Mouse (Mus musculus) limb, embryonic 15.5 days (tissue): ENCODE data around the gene Lrmda. TPM values are rescaled to one million over a fixed set of nuclear protein-coding genes. Genes with fewer than 3 reads are reported as not detected.

Experiments
- ATAC-seq: fragments of 200-750 bp; cut with Nextera tagmentation; 2 replicates; pipeline ENCODE4 v1.8.0; 2017; ENCODE audit warnings: low read depth, moderate TSS enrichment; ENCODE audit not compliant: insufficient number of reproducible peaks, low FRiP score, low TSS enrichment
- H3K27ac ChIP-seq: fragments of 300-500 bp; sonication (generic); 2 replicates; pipeline ENCODE4 v1.5.1; 2015; ENCODE audit warnings: moderate library complexity, mild to moderate bottlenecking, inconsistent platforms
- H3K27me3 ChIP-seq: fragments of 300-500 bp; sonication (generic); 2 replicates; pipeline ENCODE4 v1.6.1; 2015; ENCODE audit warnings: inconsistent platforms
- H3K36me3 ChIP-seq: fragments of 300-500 bp; sonication (generic); 2 replicates; pipeline ENCODE4 v1.6.1; 2015; ENCODE audit warnings: inconsistent platforms
- H3K4me1 ChIP-seq: fragments of 300-500 bp; sonication (generic); 2 replicates; pipeline ENCODE4 v1.6.1; 2015; ENCODE audit warnings: inconsistent platforms
- H3K4me2 ChIP-seq: fragments of 300-500 bp; sonication (generic); 2 replicates; pipeline ENCODE4 v1.6.1; 2015; ENCODE audit warnings: mild to moderate bottlenecking, inconsistent platforms
- H3K4me3 ChIP-seq: fragments of 300-500 bp; sonication (generic); 2 replicates; pipeline ENCODE4 v1.5.1; 2015; ENCODE audit warnings: mild to moderate bottlenecking, inconsistent platforms
- H3K9ac ChIP-seq: fragments of 300-500 bp; sonication (generic); 2 replicates; pipeline ENCODE4 v1.6.1; 2015; ENCODE audit warnings: inconsistent platforms
- H3K9me3 ChIP-seq: fragments of 300-500 bp; sonication (generic); 2 replicates; pipeline ENCODE4 v1.6.1; 2016; ENCODE audit warnings: inconsistent platforms
- WGBS: fragments of 180-500 bp; shearing (Covaris S2); methylation state at CpG from one replicate; pipeline ENCODE4 v1.1.7; 2015; 5-methylcytosine and 5-hydroxymethylcytosine counted together
- polyA plus RNA-seq: library from polyadenylated mRNA; unstranded; fragments of >200 nt; fragmentation: Nextera tagmentation; extraction: Ambion mirVana; gene quantifications from 2 replicates; pipeline ENCODE4 v1.2.1, GENCODE M21; 2015

Lrmda gene
- polyA plus RNA-seq, 1 experiment from 2014 or later = 0.17 TPM

DNA sequence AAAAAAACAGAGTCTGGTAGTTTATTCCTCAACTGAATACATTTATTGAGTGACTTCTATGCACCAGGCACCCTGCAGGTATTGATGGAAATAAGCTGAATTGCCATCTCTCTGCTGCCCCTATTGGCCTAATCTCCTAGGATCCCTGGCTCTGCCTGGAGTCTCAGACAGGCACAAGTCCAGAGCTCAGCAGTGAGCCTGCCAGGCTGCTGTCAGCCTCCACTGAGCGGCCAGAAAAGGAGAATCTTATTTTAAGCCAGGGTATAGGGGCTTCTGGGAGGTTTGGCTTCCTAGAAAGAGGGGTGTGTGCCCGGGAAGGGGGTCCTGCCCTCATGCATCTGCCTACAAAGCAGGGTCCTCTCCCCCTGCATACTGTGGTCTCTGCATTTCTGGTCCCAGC, 1.4 kb downstream of the Lrmda start:
- Histone ChIP-seq H3K9ac (no peak overlapping the region), H3K4me1 (peaks cover 8% of the 10 kb centered on the region), H3K27ac (no peak overlapping the region), H3K4me3 (no peak overlapping the region), H3K9me3 (no peaks in the 10 kb centered on the region), H3K27me3 (peaks cover 20% of the 10 kb centered on the region; the same call in 1 of the 2 replicates), H3K36me3 (no peaks in the 10 kb centered on the region), H3K4me2 (no peak overlapping the region)
- WGBS = 25% methylated on average over 2 of the region's 2 CpGs
- ATAC-seq = no peak

DNA sequence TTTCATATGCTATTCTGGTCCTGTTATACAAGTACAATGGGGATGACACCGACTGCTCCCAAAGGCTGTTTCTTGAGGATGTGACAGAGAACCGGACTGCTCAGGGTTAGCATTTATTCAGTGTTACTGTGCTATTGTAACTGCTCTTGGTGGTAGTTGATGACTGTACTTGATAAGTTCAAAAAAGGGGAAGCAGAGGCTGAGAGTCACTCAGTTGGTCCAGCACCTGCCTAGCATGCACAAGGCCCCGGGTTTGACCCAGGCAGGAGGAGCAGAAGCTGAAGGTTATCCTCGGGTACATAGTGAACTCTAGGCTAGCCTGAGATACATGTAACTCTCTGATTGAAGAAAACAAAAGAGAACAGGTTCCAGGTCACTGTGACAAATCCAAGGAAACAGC, 4.0 kb downstream of the Lrmda start:
- no peaks in the 10 kb centered on the region for H3K9me3 ChIP-seq
- no peak overlapping the region for H3K9ac ChIP-seq
- no peak overlapping the region for H3K4me2 ChIP-seq
- H3K4me1 ChIP-seq = peaks cover 8% of the 10 kb centered on the region
- WGBS = 81% methylated on average over 4 of the region's 4 CpGs
- H3K27me3 ChIP-seq = peaks cover 15% of the 10 kb centered on the region; the same call in 1 of the 2 replicates
- no peak for ATAC-seq
- no peaks in the 10 kb centered on the region for H3K36me3 ChIP-seq
- no peak overlapping the region for H3K27ac ChIP-seq
- H3K4me3 ChIP-seq = no peak overlapping the region

DNA sequence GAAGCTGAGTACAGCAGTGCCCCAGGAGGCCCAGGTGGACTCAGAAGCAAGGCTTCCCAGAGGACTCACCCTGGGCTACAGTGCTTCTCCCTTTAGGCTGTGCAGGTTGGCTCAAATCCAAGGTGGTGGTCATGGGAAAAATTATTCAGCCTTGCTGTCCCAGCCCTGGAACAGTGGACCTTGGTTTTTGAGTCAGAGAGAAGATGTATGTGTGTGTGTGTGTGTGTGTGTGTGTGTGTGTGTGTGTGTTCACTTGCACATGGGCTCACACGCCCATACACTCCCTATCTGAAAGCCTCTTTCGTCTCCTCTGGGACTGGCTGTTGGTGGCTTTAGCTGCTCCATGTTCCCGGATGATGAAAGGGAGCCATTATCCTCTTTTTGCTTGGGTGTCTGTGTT, 16.4 kb downstream of the Lrmda start:
- H3K27ac ChIP-seq = no peak overlapping the region
- H3K9me3 ChIP-seq = no peaks in the 10 kb centered on the region
- 50% methylated on average over 3 of the region's 3 CpGs for WGBS
- peaks cover 4% of the 10 kb centered on the region for H3K4me1 ChIP-seq
- no peak overlapping the region for H3K4me3 ChIP-seq
- 0 out of 2 replicates have a peak, but pooled peaks cover 4% of the 10 kb centered on the region for H3K27me3 ChIP-seq
- ATAC-seq = peak; percentile 75
- no peak overlapping the region for H3K4me2 ChIP-seq
- H3K9ac ChIP-seq = no peak overlapping the region
- H3K36me3 ChIP-seq = no peaks in the 10 kb centered on the region

DNA sequence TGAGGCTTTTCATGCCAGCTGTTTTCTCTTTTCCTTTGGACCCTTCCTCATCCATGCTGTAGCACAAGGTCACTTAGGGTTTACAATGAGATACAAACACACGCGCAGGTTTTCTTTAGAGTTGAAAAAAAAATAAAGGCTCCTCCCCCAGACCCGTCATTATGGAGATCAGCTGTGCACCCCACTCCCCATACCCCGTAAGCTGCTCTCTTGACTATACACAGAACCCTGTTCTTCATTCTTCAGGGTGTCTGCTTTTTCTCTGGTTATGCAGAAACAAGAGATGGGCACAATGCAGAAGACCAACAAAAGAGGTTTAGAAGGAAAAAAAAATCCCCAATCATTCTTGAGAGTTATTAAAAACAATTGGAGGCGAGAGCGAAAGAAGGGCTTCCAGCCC, 16.8 kb downstream of the Lrmda start:
- 48% methylated on average over 6 of the region's 6 CpGs for WGBS
- no peak overlapping the region for H3K4me2 ChIP-seq
- no peak overlapping the region for H3K27ac ChIP-seq
- H3K27me3 ChIP-seq = 0 out of 2 replicates have a peak, but pooled peaks cover 4% of the 10 kb centered on the region
- H3K9me3 ChIP-seq = no peaks in the 10 kb centered on the region
- H3K36me3 ChIP-seq = no peaks in the 10 kb centered on the region
- H3K4me1 ChIP-seq = peaks cover 4% of the 10 kb centered on the region
- H3K9ac ChIP-seq = no peak overlapping the region
- no peak overlapping the region for H3K4me3 ChIP-seq
- no peak for ATAC-seq

DNA sequence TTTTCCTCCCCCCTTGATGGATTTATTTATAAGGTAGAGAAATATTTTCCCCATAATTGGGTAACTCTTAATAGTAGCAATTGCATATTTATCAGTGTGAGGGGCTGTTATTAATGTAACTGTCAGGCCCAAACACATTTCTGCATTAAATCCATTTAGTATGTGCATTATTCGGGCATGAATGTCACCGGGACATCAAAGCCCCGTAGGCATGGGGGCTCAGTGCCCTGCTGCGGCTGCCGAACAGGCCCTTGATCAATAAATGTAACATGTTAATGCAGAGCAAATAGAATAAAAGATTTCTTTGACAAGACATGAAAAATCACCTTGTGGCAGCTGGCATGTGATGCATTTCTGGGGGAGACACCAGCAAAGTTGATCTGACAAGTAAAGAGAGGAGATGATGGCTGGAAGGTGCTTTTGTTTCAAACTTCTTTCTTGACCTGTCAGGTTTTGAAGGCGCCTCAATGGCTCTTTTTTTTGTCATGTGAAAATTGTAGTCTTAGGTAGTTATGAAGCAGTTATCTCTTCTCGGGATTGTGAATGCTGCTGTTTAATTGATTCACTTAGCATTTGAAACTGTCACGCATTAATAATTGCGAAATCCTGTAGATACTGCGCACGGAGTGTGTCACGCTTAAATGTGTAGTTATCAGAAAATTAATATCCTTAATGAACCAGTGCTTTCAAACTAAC, 17.4 kb downstream of the Lrmda start:
- ATAC-seq = no peak
- 78% methylated on average over 12 of the region's 12 CpGs for WGBS
- no peaks in the 10 kb centered on the region for H3K36me3 ChIP-seq
- H3K9ac ChIP-seq = no peak overlapping the region
- H3K4me1 ChIP-seq = peaks cover 4% of the 10 kb centered on the region
- no peaks in the 10 kb centered on the region for H3K9me3 ChIP-seq
- no peak overlapping the region for H3K4me2 ChIP-seq
- no peak overlapping the region for H3K27ac ChIP-seq
- no peak overlapping the region for H3K4me3 ChIP-seq
- H3K27me3 ChIP-seq = 0 out of 2 replicates have a peak, but pooled peaks cover 4% of the 10 kb centered on the region

DNA sequence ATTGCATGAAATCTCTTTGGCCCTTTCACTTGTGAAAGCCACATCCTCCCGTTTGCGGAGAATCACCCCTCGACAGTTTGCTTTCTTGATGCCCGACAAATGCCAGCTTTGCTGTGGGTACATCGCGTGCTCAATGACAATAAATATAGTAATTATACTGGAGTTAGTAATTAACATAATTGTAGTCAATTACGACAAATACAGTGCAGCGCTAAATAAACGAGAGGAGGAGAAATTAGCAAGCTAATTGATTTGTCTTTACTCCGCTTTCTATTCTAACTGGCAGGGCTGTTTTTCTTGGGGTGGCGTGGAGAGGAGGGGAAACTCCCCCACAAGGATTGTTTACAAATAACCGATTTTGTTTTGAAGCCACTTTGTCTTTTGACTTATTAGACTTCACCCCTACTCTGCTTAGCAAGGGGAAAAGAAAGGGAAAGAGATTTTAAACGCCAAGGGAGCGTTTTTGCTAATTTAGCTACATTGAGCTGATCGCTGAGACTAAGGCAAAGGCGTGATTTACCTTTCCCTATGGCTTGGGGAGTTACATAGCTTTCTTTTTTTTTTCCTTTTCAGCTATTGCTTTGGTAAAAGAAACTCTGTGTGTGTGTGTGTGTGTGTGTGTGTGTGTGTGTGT, 18.1 kb downstream of the Lrmda start:
- Histone ChIP-seq H3K4me2 (no peak overlapping the region), H3K36me3 (no peaks in the 10 kb centered on the region), H3K27ac (no peak overlapping the region), H3K4me1 (peaks cover 4% of the 10 kb centered on the region), H3K9me3 (no peaks in the 10 kb centered on the region), H3K27me3 (0 out of 2 replicates have a peak, but pooled peaks cover 4% of the 10 kb centered on the region), H3K4me3 (no peak overlapping the region), H3K9ac (no peak overlapping the region)
- WGBS = 71% methylated on average over 16 of the region's 16 CpGs
- ATAC-seq = no peak

DNA sequence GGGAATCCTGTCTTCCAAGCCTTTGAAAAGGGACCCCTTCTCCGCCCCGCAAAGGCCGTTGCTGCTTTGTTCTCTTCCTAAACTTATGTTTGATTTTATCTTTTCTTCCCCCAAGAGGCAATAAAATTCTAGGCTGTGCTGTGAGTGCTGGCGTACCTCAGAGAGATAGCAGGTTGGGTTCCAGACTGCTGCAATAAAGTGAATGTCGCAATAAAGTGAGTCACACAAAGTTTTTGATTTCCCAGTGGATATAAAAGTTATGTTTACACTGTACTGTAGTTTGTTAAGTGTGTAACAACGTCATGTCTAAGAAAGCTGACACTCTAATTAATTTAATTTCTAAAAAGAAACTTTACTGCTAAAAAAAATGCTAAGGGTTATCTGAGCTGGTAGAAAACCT, 22.6 kb downstream of the Lrmda start:
- Histone ChIP-seq H3K9ac (no peak overlapping the region), H3K4me2 (no peak overlapping the region), H3K27ac (no peak overlapping the region), H3K27me3 (0 out of 2 replicates have a peak, but pooled peaks cover 2% of the 10 kb centered on the region), H3K4me3 (no peak overlapping the region), H3K4me1 (no peaks in the 10 kb centered on the region), H3K9me3 (no peaks in the 10 kb centered on the region), H3K36me3 (no peaks in the 10 kb centered on the region)
- 51% methylated on average over 6 of the region's 6 CpGs for WGBS
- no peak for ATAC-seq

DNA sequence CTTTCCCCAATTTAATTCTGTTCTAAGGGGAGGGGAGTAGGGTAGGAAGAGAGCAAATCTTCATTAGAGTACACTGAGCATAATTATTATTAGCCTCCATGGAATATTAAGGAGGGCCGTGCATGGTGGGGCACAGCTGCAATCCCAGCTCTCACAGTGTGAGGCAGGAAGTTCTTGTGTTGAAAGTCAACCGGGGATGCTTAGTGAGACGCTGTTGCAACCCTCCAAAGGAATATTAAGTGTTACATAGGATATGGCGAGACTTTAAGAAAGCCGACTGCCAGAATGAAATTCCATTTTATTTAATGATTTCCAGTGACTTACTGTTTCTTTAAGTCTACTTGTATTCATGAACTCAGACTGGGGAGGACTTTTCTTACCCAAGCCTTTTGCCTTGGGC, 23.9 kb downstream of the Lrmda start:
- 0 out of 2 replicates have a peak, but pooled peaks cover 5% of the 10 kb centered on the region for H3K27me3 ChIP-seq
- no peaks in the 10 kb centered on the region for H3K36me3 ChIP-seq
- H3K9ac ChIP-seq = no peak overlapping the region
- H3K4me2 ChIP-seq = no peak overlapping the region
- H3K9me3 ChIP-seq = no peaks in the 10 kb centered on the region
- no peak overlapping the region for H3K27ac ChIP-seq
- peaks cover 7% of the 10 kb centered on the region for H3K4me1 ChIP-seq
- 31% methylated on average over 5 of the region's 5 CpGs for WGBS
- no peak overlapping the region for H3K4me3 ChIP-seq
- ATAC-seq = no peak

DNA sequence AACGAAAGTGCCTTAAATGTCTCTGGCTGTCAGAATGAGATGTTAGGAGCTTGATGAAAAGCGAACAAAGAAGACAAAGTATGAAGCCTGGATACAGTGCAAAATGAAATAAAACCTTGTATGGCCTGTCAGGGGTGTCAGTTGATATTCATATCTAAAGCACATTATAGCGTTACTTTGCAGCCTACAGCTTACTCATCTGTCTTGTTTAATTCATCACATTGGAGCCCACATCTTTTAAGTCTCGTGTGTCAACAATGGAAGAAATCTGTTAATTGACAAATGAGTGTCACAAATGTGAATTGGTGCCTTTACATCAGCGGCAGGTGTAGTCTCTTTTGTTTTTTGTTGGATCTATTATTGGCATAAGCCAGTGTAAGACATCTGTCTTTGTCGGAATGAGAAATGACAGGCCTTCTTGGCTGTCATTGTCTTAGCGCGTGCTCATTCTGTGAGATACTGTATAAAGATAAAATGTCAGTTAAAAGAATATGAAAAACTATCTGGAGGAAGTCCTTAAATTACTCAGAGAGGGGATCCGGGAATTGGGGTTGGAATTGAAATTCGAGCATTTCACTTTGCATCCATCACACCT, 26.8 kb downstream of the Lrmda start:
- Histone ChIP-seq H3K4me3 (no peak overlapping the region), H3K4me2 (no peak overlapping the region), H3K27me3 (0 out of 2 replicates have a peak, but pooled peaks cover 5% of the 10 kb centered on the region), H3K9me3 (no peaks in the 10 kb centered on the region), H3K9ac (no peak overlapping the region), H3K27ac (no peak overlapping the region), H3K36me3 (no peaks in the 10 kb centered on the region), H3K4me1 (peaks cover 13% of the 10 kb centered on the region)
- ATAC-seq = no peak
- 75% methylated on average over 10 of the region's 10 CpGs for WGBS

DNA sequence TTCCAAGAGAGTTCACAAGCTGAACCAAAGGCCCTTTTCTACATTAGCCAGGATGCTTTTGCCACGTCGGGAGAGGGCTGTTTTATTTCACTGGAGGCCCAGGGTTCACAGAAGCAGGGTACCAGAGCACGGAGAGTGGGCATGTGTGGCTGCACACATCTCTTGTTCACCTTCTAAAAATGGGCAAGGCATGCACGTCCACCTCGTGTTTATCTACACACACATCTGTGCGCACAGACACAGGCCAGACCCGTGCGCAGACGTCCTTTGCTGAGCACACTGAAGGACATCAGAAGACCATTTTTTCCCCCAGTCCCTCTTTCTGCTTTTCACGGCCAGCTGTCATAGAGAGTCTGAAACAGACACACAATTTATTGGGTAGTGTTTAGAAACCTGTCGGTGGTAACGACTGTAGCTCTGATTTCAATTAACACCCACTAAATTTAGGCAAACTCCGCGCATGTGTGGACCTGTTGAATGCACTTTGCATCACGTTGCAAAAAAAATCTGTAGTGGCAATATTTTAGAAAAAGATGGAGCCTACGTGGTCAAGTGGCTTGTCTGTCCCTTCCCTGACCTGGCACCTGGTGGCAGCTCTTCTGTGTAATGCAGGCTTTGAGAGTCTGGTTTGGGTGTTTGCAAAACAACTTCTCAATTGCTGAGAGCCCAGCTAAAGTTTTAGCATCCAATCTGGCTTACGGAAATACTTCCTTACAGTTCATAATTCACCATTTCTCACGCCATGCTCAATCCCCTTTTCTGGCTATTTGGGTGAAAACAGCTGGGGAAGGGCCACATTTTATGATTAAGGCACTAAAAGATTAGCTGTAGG, 28.8 kb downstream of the Lrmda start:
- peaks cover 24% of the 10 kb centered on the region for H3K4me1 ChIP-seq
- H3K9me3 ChIP-seq = no peaks in the 10 kb centered on the region
- no peak overlapping the region for H3K4me2 ChIP-seq
- H3K4me3 ChIP-seq = no peak overlapping the region
- WGBS = 35% methylated on average over 18 of the region's 18 CpGs
- no peak overlapping the region for H3K27ac ChIP-seq
- H3K9ac ChIP-seq = no peak overlapping the region
- H3K27me3 ChIP-seq = 0 out of 2 replicates have a peak, but pooled peaks cover 5% of the 10 kb centered on the region
- ATAC-seq = no peak
- no peaks in the 10 kb centered on the region for H3K36me3 ChIP-seq

DNA sequence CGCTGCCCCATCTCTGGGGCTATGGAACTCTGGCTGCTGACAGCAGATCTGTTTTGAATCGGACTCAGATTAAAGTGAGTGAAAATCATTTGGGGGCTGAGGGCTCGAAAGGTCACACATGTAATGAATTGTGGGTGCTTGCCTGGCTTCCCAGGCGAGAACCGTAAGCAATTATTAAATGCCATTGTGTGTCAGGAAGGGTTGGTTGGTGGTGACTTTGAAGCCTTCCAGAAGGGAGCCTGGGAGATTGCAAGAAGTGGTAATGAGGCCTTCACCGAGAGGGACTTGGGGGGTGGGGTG, 29.3 kb downstream of the Lrmda start:
- WGBS = 33% methylated on average over 6 of the region's 6 CpGs
- no peak overlapping the region for H3K4me2 ChIP-seq
- no peak overlapping the region for H3K4me3 ChIP-seq
- H3K27me3 ChIP-seq = 0 out of 2 replicates have a peak, but pooled peaks cover 5% of the 10 kb centered on the region
- H3K36me3 ChIP-seq = no peaks in the 10 kb centered on the region
- H3K4me1 ChIP-seq = peaks cover 24% of the 10 kb centered on the region
- no peaks in the 10 kb centered on the region for H3K9me3 ChIP-seq
- no peak overlapping the region for H3K27ac ChIP-seq
- H3K9ac ChIP-seq = no peak overlapping the region
- no peak for ATAC-seq
